Mouse (Mus musculus) left cerebral cortex, postnatal 36 days (tissue): ENCODE results near the gene Pitpnm1. TPM values are rescaled to one million over a fixed set of nuclear protein-coding genes. Genes with fewer than 3 reads are reported as not detected.
"Not testable (repeated sequence)": the region's sequence is repeated elsewhere in the genome, so short reads cannot be mapped to it uniquely, and the experiment has no call there.

Source experiments
- DNase-seq, 2 experiments: peaks; one replicate each; pipeline ENCODE4 v3.0.0; 2021 to 2022; ENCODE audit warnings: low spot score in 2 of 2, mixed read lengths in 1 of 2
- intact Hi-C: fragments of 180-260 bp; cut with DNase I; formaldehyde crosslinking; loops from one replicate; pipeline ENCODE4 v1.15.1; 2025
- total RNA-seq, 2 experiments: library from RNA; stranded (reverse); gene quantifications; 2 replicates each; pipeline ENCODE4 v1.2.3; 2021

The Pitpnm1 gene
- total RNA-seq, 2 experiments from 2014 or later = 202 to 203 TPM

- DNase-seq = peak; percentile 27 to 41
- intact Hi-C loops = loop anchor here (5.0 kb wide), 2 partner anchors 65 to 105 kb away; partner anchors contain the start of genes Pold4, Ppp1ca and Tbc1d10c
These were observed 27.1 kb downstream of the Pitpnm1 start for GRCm38 (mm10) chr19:4126759-4127495.

DNA sequence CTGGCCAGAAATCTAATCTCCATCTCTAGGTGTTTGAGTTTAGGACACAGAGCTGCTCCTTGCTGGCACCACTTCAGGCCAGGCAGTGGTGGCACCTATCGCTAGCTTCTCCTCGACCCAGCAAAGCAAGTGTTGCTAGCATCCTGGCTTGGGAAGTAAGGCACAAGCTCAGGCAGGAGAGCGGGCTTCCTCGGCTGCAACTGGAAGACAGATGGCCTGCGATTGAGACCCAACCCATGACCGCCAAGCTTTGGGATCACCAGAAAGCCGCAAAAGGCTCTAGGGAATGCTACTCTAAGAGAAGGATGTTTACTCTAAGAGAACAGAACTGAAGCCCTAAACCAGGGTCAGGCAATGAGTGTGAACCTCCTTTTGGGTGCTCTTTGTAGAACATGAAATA is 29.7 kb downstream of the Pitpnm1 start:
- intact Hi-C loops = loop anchor here (5.0 kb wide), 2 partner anchors 63 to 103 kb away; partner anchors contain the start of genes Pold4, Ppp1ca and Tbc1d10c
- DNase-seq = no peak

GRCm38 (mm10) chr19:4130106-4130505 is 30.3 kb downstream of the Pitpnm1 start:
- intact Hi-C loops = no loop called here
- DNase-seq = no peak

DNA sequence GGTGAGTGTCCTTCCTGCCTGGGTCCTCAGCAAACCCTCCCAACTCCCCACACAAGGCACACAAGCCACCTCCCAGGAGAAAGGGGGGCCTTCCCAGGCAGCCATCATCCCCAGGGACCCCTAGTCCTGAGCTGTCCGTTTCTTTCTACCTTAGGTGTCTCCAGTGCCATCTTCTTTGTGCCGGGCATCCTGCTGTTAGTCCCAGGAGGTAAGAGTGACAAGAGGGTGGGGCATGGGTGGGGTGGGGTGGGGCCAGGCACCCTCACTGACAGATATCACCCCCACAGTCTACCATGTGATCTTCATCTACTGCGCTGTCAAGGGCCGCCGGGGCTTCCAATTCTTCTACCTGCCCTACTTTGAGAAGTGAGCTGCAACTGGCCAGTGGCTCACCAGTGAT is 31.3 kb downstream of the Pitpnm1 start:
- intact Hi-C loops = no loop called here
- DNase-seq = no peak

- intact Hi-C loops = no loop called here
- no peak for DNase-seq
These were observed 32.0 kb downstream of the Pitpnm1 start for GRCm38 (mm10) chr19:4131768-4132167.

- intact Hi-C loops = no loop called here
- no peak for DNase-seq
These were observed 34.6 kb downstream of the Pitpnm1 start for GRCm38 (mm10) chr19:4134354-4134753.

DNA sequence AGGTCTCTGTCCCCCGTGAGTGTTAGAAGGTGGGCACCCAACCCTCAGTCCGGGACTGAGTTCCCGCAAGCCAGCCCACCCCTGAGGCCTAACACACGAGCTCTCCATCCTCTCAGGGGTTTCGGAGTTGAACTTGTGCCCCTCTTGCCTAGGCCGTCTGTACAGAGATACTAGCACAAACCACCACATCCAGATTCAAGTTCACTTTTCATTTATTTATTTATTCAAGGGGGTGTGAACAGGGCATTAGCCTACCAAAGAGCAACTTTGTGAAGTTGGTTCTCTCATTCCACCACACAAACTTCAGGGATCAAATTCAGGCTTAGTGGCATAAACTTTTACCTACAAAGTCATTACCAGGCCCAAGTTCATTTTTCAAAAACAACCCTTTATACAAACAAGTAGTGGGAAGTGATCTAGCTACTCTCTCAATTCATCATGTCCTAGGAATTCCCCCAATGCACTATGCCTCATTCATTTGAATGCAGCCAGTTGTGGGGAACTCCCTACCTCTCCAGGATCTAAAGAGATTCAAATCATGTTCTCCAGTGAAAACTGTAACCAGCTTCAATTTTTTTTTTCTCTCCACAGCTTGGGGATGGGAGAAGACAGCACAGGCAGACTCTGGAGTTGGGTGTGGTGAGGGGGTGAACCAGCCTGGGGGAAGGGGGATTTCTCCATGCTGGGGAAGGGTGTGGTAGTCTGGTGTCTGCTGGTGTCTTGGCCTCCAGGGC is 35.6 kb downstream of the Pitpnm1 start:
- DNase-seq, intact Hi-C loops: not testable (repeated sequence)

- DNase-seq, intact Hi-C loops: not testable (repeated sequence)
These were observed 36.2 kb downstream of the Pitpnm1 start for GRCm38 (mm10) chr19:4135963-4136345.

- DNase-seq = no peak
- intact Hi-C loops = no loop called here
These were observed 36.7 kb downstream of the Pitpnm1 start for GRCm38 (mm10) chr19:4136463-4136862.

DNA sequence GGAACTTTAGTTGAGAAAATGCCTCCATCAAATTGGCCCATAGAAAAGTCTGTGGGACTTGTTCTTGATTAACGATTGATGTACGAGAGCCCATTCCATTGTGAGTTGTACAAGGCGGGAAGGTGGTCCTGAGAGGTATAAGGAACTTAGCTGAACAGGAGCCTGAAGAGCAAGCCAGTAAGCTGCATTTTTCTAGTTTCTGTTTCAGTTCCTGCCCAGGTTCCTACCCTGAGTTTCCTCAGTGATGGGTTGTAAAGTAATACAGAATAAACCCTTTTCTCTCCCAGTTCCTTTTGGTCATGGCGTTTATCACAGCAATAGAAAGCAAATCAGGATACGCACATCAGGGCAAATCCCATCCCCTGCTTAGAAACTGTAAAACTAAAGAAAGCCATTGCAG is 38.1 kb downstream of the Pitpnm1 start:
- intact Hi-C loops = no loop called here
- no peak for DNase-seq

DNA sequence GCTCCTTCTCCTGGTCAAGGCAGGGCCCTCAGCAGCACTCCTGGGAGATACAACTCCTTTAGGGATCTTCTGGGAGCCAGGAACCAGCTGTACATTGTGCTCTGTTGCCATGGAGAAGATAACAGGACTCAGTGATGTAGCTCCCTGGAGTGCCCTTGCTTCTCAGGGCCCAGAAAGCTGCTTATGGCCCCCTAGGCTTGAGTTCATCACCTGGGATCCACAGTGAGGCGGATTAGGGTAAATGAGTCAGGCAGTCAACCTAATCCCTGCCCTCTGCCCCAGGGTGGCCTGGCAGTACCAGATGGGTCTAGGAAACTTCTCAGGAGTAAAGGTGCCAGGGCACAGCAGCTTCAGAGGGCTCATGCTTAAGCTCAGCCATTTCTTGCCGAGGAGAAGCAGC is 39.6 kb downstream of the Pitpnm1 start, which contains the start of gene Gpr152:
Gpr152 (plus strand) TSS at position 342 of the 400 bp plus-strand sequence.
- intact Hi-C loops = no loop called here

GRCm38 (mm10) chr19:4140147-4140546 is 40.3 kb downstream of the Pitpnm1 start:
- no peak for DNase-seq
- intact Hi-C loops = no loop called here

More for the DNA sequence above, 39.6 kb downstream of the Pitpnm1 start, which contains the start of gene Gpr152:
- DNase-seq = no peak

- intact Hi-C loops = no loop called here
These were observed 42.8 kb downstream of the Pitpnm1 start for GRCm38 (mm10) chr19:4142416-4143173.

DNA sequence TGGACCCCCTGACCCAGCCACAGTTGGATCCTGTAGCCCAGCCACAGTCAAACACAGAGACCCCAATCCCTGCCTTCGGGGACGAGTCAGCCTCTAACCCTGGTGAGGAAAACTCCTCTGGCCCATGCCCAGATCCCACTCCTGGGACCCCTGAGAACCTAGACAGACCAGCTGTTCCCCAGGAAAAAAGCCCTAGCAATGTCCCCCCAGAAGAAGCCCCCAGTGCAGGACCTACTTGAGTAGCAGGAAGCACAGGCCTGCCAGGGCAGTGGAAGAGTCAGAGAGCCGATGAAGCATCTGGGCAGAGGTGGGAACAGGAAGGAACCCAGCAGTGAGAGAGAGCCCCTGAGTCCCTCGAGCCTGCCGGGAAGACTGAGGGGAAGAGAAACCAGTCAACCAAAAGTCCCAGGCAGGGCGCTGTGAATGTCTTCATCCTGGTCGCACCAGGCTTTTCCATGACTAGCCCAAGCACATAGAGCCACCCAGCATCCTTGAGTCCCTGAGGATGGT is 44.0 kb downstream of the Pitpnm1 start, which contains the start of gene Cabp4:
Cabp4 (minus strand) TSS at position 275 of the 510 bp plus-strand sequence.
- intact Hi-C loops = no loop called here
- no peak for DNase-seq

More at GRCm38 (mm10) chr19:4142416-4143173, 42.8 kb downstream of the Pitpnm1 start:
- DNase-seq = no peak

DNA sequence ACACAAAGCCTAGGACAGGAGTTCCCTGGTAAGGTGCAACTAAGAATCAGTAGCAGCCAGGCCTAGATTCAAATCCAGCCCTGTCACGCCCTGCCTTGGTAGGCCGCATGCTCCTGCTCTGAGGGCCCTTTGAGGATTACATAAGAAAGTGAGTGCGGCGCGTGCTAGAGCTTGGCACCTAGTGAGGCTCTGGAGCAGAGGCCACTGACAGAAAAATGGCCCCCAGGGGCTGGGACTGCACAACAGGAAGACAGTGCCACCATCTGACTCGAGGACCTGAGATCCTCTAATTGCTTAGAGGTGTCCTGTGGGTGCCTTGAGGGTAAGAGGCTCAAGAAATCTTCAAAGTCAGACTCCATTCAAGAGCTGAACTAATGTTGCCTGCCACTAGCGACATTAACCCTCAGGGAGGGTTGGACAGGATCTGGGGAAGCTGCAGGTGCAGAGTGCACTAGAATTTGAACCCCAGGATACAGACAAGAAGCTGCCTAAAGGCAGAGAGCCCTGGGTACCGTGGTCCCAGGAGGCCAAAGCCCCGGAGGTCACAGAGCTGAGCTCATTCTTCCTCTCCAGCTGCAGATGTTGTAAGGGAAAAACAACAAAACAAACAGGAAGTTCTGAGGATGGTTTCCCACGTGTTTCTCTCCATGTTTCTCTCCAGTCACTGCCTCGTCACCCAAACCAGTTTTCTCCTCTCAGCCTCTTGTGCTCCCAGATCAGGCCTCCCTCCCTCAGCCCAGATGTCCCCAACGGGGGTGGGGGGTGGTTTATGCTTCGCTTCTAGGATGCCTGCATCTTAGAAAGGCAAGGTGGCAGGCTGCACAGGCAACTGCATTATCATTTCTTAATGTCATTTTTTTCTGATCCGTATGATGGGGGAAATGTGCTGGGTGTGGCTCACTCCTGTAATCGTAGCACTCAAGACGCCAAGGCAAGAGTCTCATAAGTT is 45.0 kb downstream of the Pitpnm1 start:
- intact Hi-C loops = no loop called here

DNA sequence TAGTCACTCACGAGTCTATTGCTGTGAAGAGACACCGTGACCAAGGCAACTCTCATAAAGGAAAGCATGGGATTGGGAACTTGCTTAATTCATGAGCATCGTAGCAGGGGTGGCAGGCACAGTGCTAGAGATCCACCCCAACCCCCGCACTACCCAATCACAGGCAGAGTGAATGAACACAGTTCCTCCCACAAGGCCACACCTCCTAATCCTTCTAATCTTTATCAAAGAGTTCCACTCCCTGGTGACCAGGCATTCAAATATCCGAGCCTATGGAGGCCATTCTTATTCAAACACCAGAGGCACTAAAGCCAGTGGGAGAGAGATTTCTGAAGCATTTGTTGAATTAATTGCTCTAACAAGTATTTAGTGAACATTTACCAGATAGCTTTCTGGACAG is 46.1 kb downstream of the Pitpnm1 start:
- intact Hi-C loops = no loop called here
- DNase-seq = no peak

More for the DNA sequence above, 45.0 kb downstream of the Pitpnm1 start:
- DNase-seq = no peak

GRCm38 (mm10) chr19:4146366-4147021 is 46.7 kb downstream of the Pitpnm1 start:
- intact Hi-C loops = no loop called here
- DNase-seq = no peak

DNA sequence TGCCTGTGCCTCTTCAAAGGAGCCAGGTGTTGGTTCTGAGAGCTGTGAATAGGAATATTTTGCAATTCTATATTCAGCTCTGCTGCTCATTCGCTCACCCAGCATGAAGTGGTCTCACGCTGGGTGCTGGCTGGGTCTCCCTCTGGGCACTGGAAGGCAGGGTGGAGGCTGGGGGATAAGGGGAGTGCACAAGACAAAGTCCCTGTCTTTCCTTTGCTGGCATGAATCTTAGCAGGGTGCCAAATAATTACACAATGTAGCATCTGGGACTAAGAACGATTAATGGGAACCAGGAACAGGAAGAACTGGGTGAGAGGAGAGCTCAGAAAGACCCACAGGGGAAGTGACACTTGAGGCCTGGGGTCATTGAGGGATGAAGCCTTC is 47.2 kb downstream of the Pitpnm1 start:
- DNase-seq = no peak
- intact Hi-C loops = no loop called here
